In genomic region chr11:31808216-31808838, GRCm38 (mm10) we compare ENCODE assay signal across 9 mouse cellular contexts.
A peak's percentile ranks its signal among the peaks of the same experiment; 100 is the strongest.
DNase-seq lines count a peak whose midpoint lies in the region; ATAC-seq lines count a peak whose summit lies in the region.
"Had no signal": no experiment of that assay in that cellular context is flagged by ENCODE, and none has a peak within 500 bp of the region (broad histone marks: within the 10 kb centered on the region; RNA-seq: fewer than 3 reads in every experiment).

No protein-coding gene starts in this region.

- H3K4me2 ChIP-seq in neural tube, embryonic 15.5 days: no peak overlapping the region
- no peak overlapping the region for H3K4me2 ChIP-seq in liver, embryonic 15.5 days
- no peak overlapping the region for H3K4me2 ChIP-seq in forebrain, embryonic 11.5 days (ENCODE audit: low read depth, low read length, severe bottlenecking)

- no peak overlapping the region for H3K4me3 ChIP-seq in neural tube, embryonic 15.5 days (replicated peaks)
- no peak overlapping the region for H3K4me3 ChIP-seq in liver, embryonic 15.5 days (replicated peaks)
- no peak overlapping the region for H3K4me3 ChIP-seq in forebrain, embryonic 11.5 days (ENCODE audit: low read depth, low read length)

- peak; percentile 44 for DNase-seq in kidney, adult 9 months
- no peak for DNase-seq in kidney, postnatal 25 days
- no peak for DNase-seq in neural tube, embryonic 10.5 days (ENCODE audit: extremely low spot score, low spot score)
- DNase-seq in adrenal gland, postnatal 14 days: no peak
- DNase-seq in forebrain, embryonic 11.5 days (ENCODE audit: low spot score): no peak
- DNase-seq: heart, postnatal 36 days had no signal

- no peak overlapping the region for H3K9ac ChIP-seq in neural tube, embryonic 15.5 days (replicated peaks)
- no peak overlapping the region for H3K9ac ChIP-seq in liver, embryonic 15.5 days
- no peak overlapping the region for H3K9ac ChIP-seq in forebrain, embryonic 11.5 days (ENCODE audit: low read length)

- peak overlapping the region; percentile 68; the same call in 1 of the 2 replicates for H3K27ac ChIP-seq in neural tube, embryonic 15.5 days (replicated peaks)
- H3K27ac ChIP-seq in liver, embryonic 15.5 days (replicated peaks): peak overlapping the region; percentile 85
- no peak overlapping the region for H3K27ac ChIP-seq in forebrain, embryonic 11.5 days (ENCODE audit: low read depth, low read length)

- no peaks in the 10 kb centered on the region for H3K9me3 ChIP-seq in neural tube, embryonic 15.5 days (replicated peaks)
- no peaks in the 10 kb centered on the region for H3K9me3 ChIP-seq in liver, embryonic 15.5 days (replicated peaks)
- H3K9me3 ChIP-seq in forebrain, embryonic 11.5 days (ENCODE audit: control insufficient read depth, low read length): no peaks in the 10 kb centered on the region

- ATAC-seq in neural tube, embryonic 15.5 days (ENCODE audit: low FRiP score): no peak
- no peak for ATAC-seq in liver, embryonic 15.5 days (ENCODE audit: insufficient read depth)
- no peak for ATAC-seq in megakaryocyte, adult 5-6 weeks (ENCODE audit: poor library complexity, severe bottlenecking)
- ATAC-seq in forebrain, embryonic 11.5 days (replicated peaks; ENCODE audit: low FRiP score): no peak

- H3K27me3 ChIP-seq in neural tube, embryonic 15.5 days (replicated peaks): no peaks in the 10 kb centered on the region
- H3K27me3 ChIP-seq in liver, embryonic 15.5 days: no peaks in the 10 kb centered on the region
- no peaks in the 10 kb centered on the region for H3K27me3 ChIP-seq in forebrain, embryonic 11.5 days (ENCODE audit: control insufficient read depth, insufficient read depth, low read length)

- peaks cover 10% of the 10 kb centered on the region; the same call in 1 of the 2 replicates for H3K4me1 ChIP-seq in neural tube, embryonic 15.5 days
- peaks cover 83% of the 10 kb centered on the region for H3K4me1 ChIP-seq in liver, embryonic 15.5 days (replicated peaks)
- H3K4me1 ChIP-seq in forebrain, embryonic 11.5 days (replicated peaks; ENCODE audit: control insufficient read depth, insufficient read depth, low read length): no peaks in the 10 kb centered on the region

- H3K36me3 ChIP-seq in neural tube, embryonic 15.5 days: no peaks in the 10 kb centered on the region
- H3K36me3 ChIP-seq in liver, embryonic 15.5 days (replicated peaks): no peaks in the 10 kb centered on the region
- H3K36me3 ChIP-seq in forebrain, embryonic 11.5 days (ENCODE audit: control insufficient read depth, insufficient read depth, low read length): no peaks in the 10 kb centered on the region

- 89% methylated on average over 5 of the region's 5 CpGs for WGBS in neural tube, embryonic 15.5 days
- 70% methylated on average over 5 of the region's 5 CpGs for WGBS in liver, embryonic 15.5 days (ENCODE audit: insufficient replicate concordance)
- WGBS in forebrain, embryonic 11.5 days: 81% methylated on average over 5 of the region's 5 CpGs
